ENCODE assay signal across 8 mouse cellular contexts in genomic region chr2:73385172-73385571, GRCm38 (mm10). TPM values are rescaled to one million over a fixed set of nuclear protein-coding genes. Genes with fewer than 3 reads are reported as not detected.
DNase-seq lines count a peak whose midpoint lies in the region; ATAC-seq and TF ChIP-seq lines count a peak whose summit lies in the region.

No protein-coding gene starts in this region.

- H3K9me3 ChIP-seq in heart, embryonic 12.5 days (replicated peaks) = no peaks in the 10 kb centered on the region
- no peaks in the 10 kb centered on the region for H3K9me3 ChIP-seq in limb, embryonic 14.5 days (ENCODE audit: control insufficient read depth, low read length)
- no peaks in the 10 kb centered on the region for H3K9me3 ChIP-seq in stomach, embryonic 16.5 days (replicated peaks; ENCODE audit: control insufficient read depth, low read length)

- H3K27me3 ChIP-seq in heart, embryonic 12.5 days (replicated peaks) = no peaks in the 10 kb centered on the region
- H3K27me3 ChIP-seq in spleen, adult 2 months (ENCODE audit: control insufficient read depth, insufficient read depth, low read length) = no peaks in the 10 kb centered on the region
- H3K27me3 ChIP-seq in limb, embryonic 14.5 days (ENCODE audit: control insufficient read depth, insufficient read depth, low read length) = no peaks in the 10 kb centered on the region
- H3K27me3 ChIP-seq in stomach, embryonic 16.5 days (ENCODE audit: control insufficient read depth, insufficient read depth, low read length) = no peaks in the 10 kb centered on the region

- intact Hi-C loops in gastrocnemius, postnatal 14 days (cut with DNase I; ENCODE audit: low total_unique reads) = no loop called here

- H3K4me3 ChIP-seq in heart, embryonic 12.5 days = 0 out of 2 replicates have a peak overlapping the region, but pooled peaks have one; percentile 78
- H3K4me3 ChIP-seq in spleen, adult 2 months (ENCODE audit: extremely low read depth, insufficient read depth, insufficient read length) = peak overlapping the region; percentile 78; the same call in 1 of the 2 replicates
- H3K4me3 ChIP-seq in limb, embryonic 14.5 days (replicated peaks; ENCODE audit: low read length) = no peak overlapping the region
- peak overlapping the region; percentile 76; the same call in 1 of the 2 replicates for H3K4me3 ChIP-seq in stomach, embryonic 16.5 days (replicated peaks; ENCODE audit: low read length)

- 67% methylated on average over 4 of the region's 4 CpGs for WGBS in heart, embryonic 12.5 days
- 30% methylated on average over 4 of the region's 4 CpGs for WGBS in spleen, adult 2 months
- 80% methylated on average over 4 of the region's 4 CpGs for WGBS in limb, embryonic 14.5 days
- 87% methylated on average over 4 of the region's 4 CpGs for WGBS in stomach, embryonic 16.5 days

- H3K9ac ChIP-seq in heart, embryonic 12.5 days = no peak overlapping the region; the same call in 1 of the 2 replicates
- no peak overlapping the region for H3K9ac ChIP-seq in limb, embryonic 14.5 days (ENCODE audit: low read depth, low read length, severe bottlenecking)
- H3K9ac ChIP-seq in stomach, embryonic 16.5 days (ENCODE audit: low read length) = no peak overlapping the region

- no peak for DNase-seq in heart, adult 18-20 months
- no peak for DNase-seq in spleen, adult 2 months (ENCODE audit: low read depth in 1 of 2, low spot score in 2 of 2)
- DNase-seq in spleen, postnatal 4 days (ENCODE audit: low spot score in 2 of 2) = no peak
- DNase-seq in limb, embryonic 14.5 days (ENCODE audit: low spot score) = no peak
- DNase-seq in adrenal gland, postnatal 10 days = no peak
- DNase-seq in gastrocnemius, postnatal 14 days = no peak

- TF ChIP-seq CTCF in spleen, adult 2 months (IDR thresholded peaks at IDR 0.05; ENCODE audit: extremely low read depth, insufficient read depth, insufficient read length, insufficient replicate concordance) = no peak

- no peak for TF ChIP-seq POLR2A in spleen, adult 2 months (IDR thresholded peaks at IDR 0.05; ENCODE audit: low read depth, low read length)
- no peak for TF ChIP-seq POLR2A in limb, embryonic 14.5 days (IDR thresholded peaks at IDR 0.05; ENCODE audit: borderline replicate concordance, extremely low read depth, insufficient read depth, insufficient read length)

- no peaks in the 10 kb centered on the region for H3K36me3 ChIP-seq in heart, embryonic 12.5 days
- H3K36me3 ChIP-seq in spleen, adult 2 months (ENCODE audit: control insufficient read depth, insufficient read depth, low read length) = peaks cover 4% of the 10 kb centered on the region; the same call in 1 of the 2 replicates
- 0 out of 2 replicates have a peak, but pooled peaks cover 4% of the 10 kb centered on the region for H3K36me3 ChIP-seq in limb, embryonic 14.5 days (ENCODE audit: control insufficient read depth, insufficient read depth, low read length)
- H3K36me3 ChIP-seq in stomach, embryonic 16.5 days (ENCODE audit: control insufficient read depth, insufficient read depth, low read length) = no peaks in the 10 kb centered on the region

- no peak for ATAC-seq in heart, embryonic 12.5 days (ENCODE audit: insufficient number of reproducible peaks, low FRiP score)
- no peak for ATAC-seq in limb, embryonic 14.5 days (ENCODE audit: low FRiP score, low read depth)
- ATAC-seq in stomach, embryonic 16.5 days (ENCODE audit: insufficient read depth, low FRiP score) = no peak

- peak overlapping the region; percentile 100; the same call in 1 of the 2 replicates for H3K4me2 ChIP-seq in heart, embryonic 12.5 days
- H3K4me2 ChIP-seq in limb, embryonic 14.5 days (replicated peaks; ENCODE audit: low read depth, low read length, severe bottlenecking) = peak overlapping the region; percentile 97
- no peak overlapping the region for H3K4me2 ChIP-seq in stomach, embryonic 16.5 days (ENCODE audit: low read depth, low read length)

- H3K27ac ChIP-seq in heart, embryonic 12.5 days (ENCODE audit: poor library complexity, severe bottlenecking) = no peak overlapping the region
- H3K27ac ChIP-seq in spleen, adult 2 months (ENCODE audit: insufficient read depth, low read length) = no peak overlapping the region
- no peak overlapping the region for H3K27ac ChIP-seq in limb, embryonic 14.5 days (replicated peaks; ENCODE audit: low read depth, low read length)
- H3K27ac ChIP-seq in stomach, embryonic 16.5 days (ENCODE audit: low read length) = no peak overlapping the region

- H3K4me1 ChIP-seq in heart, embryonic 12.5 days (replicated peaks) = peaks cover 6% of the 10 kb centered on the region; the same call in 1 of the 2 replicates
- H3K4me1 ChIP-seq in spleen, adult 2 months (ENCODE audit: control insufficient read depth, insufficient read depth, insufficient read length) = peaks cover 5% of the 10 kb centered on the region
- H3K4me1 ChIP-seq in limb, embryonic 14.5 days (ENCODE audit: control insufficient read depth, insufficient read depth, low read length) = no peaks in the 10 kb centered on the region
- H3K4me1 ChIP-seq in stomach, embryonic 16.5 days (ENCODE audit: control insufficient read depth, insufficient read depth, low read length) = no peaks in the 10 kb centered on the region

RNA-seq across cellular contexts. Expression of gene Gpr155, which starts 1.2 kb away (rescaled TPM):
- polyA plus RNA-seq in heart, embryonic 12.5 days (2016; fragmentation: Nextera tagmentation; extraction: Ambion mirVana) = 4.9 and 5.8 TPM in 2 replicates
- 10 to 100 TPM; 10.3 to 13.4 TPM for total RNA-seq in heart, adult 18-20 months (2021)
- polyA plus RNA-seq in spleen, adult 2 months (2012; rRNA removed) = 3.6 and 5.3 TPM in 2 replicates
- polyA plus RNA-seq in limb, embryonic 14.5 days (2012; rRNA removed) = 3.0 and 3.9 TPM in 2 replicates
- polyA plus RNA-seq in limb, embryonic 14.5 days (2014; fragmentation: Nextera tagmentation; extraction: Ambion mirVana) = 6.2 and 6.4 TPM in 2 replicates
- 6.5 and 7.7 TPM in 2 replicates for polyA plus RNA-seq in stomach, embryonic 16.5 days (2015; fragmentation: Nextera tagmentation; extraction: Ambion mirVana)
- total RNA-seq in adrenal gland, postnatal 10 days (2021) = 1 to 10 TPM; 6.7 to 9.8 TPM
- total RNA-seq in gastrocnemius, postnatal 14 days (2021) = 10 to 100 TPM; 10.9 to 12.0 TPM
